Comparison of ENCODE assay signal across 8 mouse cellular contexts in genomic region chr11:101155151-101155550, GRCm38 (mm10). TPM values are rescaled to one million over a fixed set of nuclear protein-coding genes. Genes with fewer than 3 reads are reported as not detected.
DNase-seq lines count a peak whose midpoint lies in the region; ATAC-seq and TF ChIP-seq lines count a peak whose summit lies in the region.

No protein-coding gene starts in this region.

- no peak overlapping the region for H3K4me3 ChIP-seq in cerebellum, adult 2 months (replicated peaks; ENCODE audit: insufficient read depth, low read depth, low read length)
- H3K4me3 ChIP-seq in kidney, embryonic 14.5 days (ENCODE audit: low read length): no peak overlapping the region
- H3K4me3 ChIP-seq in forebrain, embryonic 15.5 days: no peak overlapping the region
- peak overlapping the region; percentile 54; the same call in 1 of the 2 replicates for H3K4me3 ChIP-seq in midbrain, embryonic 16.5 days (ENCODE audit: low read depth, low read length)
- no peak overlapping the region for H3K4me3 ChIP-seq in liver, embryonic 11.5 days (ENCODE audit: low read depth, low read length)
- H3K4me3 ChIP-seq in liver, postnatal 0 days (ENCODE audit: low read depth, low read length): no peak overlapping the region

- H3K27me3 ChIP-seq in cerebellum, adult 2 months (ENCODE audit: control insufficient read depth, insufficient read depth, low read length): no peaks in the 10 kb centered on the region
- H3K27me3 ChIP-seq in kidney, embryonic 14.5 days (ENCODE audit: control insufficient read depth, insufficient read depth, low read length): no peaks in the 10 kb centered on the region
- peaks cover 7% of the 10 kb centered on the region; the same call in 1 of the 2 replicates for H3K27me3 ChIP-seq in forebrain, embryonic 15.5 days
- H3K27me3 ChIP-seq in midbrain, embryonic 16.5 days (ENCODE audit: control insufficient read depth, insufficient read depth, low read depth, low read length): no peaks in the 10 kb centered on the region; the same call in 1 of the 2 replicates
- H3K27me3 ChIP-seq in liver, embryonic 11.5 days (replicated peaks; ENCODE audit: control insufficient read depth, insufficient read depth, low read length): peaks cover 41% of the 10 kb centered on the region
- H3K27me3 ChIP-seq in liver, postnatal 0 days (ENCODE audit: insufficient read depth, low read length): peaks cover 13% of the 10 kb centered on the region

- no peaks in the 10 kb centered on the region for H3K9me3 ChIP-seq in kidney, embryonic 14.5 days (ENCODE audit: control insufficient read depth, low read length)
- no peaks in the 10 kb centered on the region for H3K9me3 ChIP-seq in forebrain, embryonic 15.5 days
- H3K9me3 ChIP-seq in midbrain, embryonic 16.5 days (replicated peaks; ENCODE audit: control insufficient read depth, low read length, poor library complexity, severe bottlenecking): no peaks in the 10 kb centered on the region
- H3K9me3 ChIP-seq in liver, embryonic 11.5 days (ENCODE audit: control insufficient read depth, low read length): no peaks in the 10 kb centered on the region
- H3K9me3 ChIP-seq in liver, postnatal 0 days (ENCODE audit: low read length): no peaks in the 10 kb centered on the region

- WGBS in cerebellum, adult 2 months: 57% methylated on average over 6 of the region's 6 CpGs
- 67% methylated on average over 6 of the region's 6 CpGs for WGBS in kidney, embryonic 14.5 days
- 78% methylated on average over 6 of the region's 6 CpGs for WGBS in forebrain, embryonic 15.5 days
- WGBS in midbrain, embryonic 16.5 days: 70% methylated on average over 6 of the region's 6 CpGs
- WGBS in liver, embryonic 11.5 days: 60% methylated on average over 6 of the region's 6 CpGs
- 67% methylated on average over 6 of the region's 6 CpGs for WGBS in liver, postnatal 0 days (ENCODE audit: insufficient replicate concordance)

- no peaks in the 10 kb centered on the region for H3K36me3 ChIP-seq in kidney, embryonic 14.5 days (ENCODE audit: control insufficient read depth, insufficient read depth, low read length)
- H3K36me3 ChIP-seq in forebrain, embryonic 15.5 days: no peaks in the 10 kb centered on the region
- H3K36me3 ChIP-seq in midbrain, embryonic 16.5 days (ENCODE audit: control insufficient read depth, insufficient read depth, low read length): peaks cover 3% of the 10 kb centered on the region
- H3K36me3 ChIP-seq in liver, embryonic 11.5 days (ENCODE audit: control insufficient read depth, insufficient read depth, low read length): no peaks in the 10 kb centered on the region
- H3K36me3 ChIP-seq in liver, postnatal 0 days (replicated peaks; ENCODE audit: insufficient read depth, low read length): no peaks in the 10 kb centered on the region

- H3K4me2 ChIP-seq in kidney, embryonic 14.5 days (replicated peaks; ENCODE audit: low read depth, low read length): peak overlapping the region; percentile 81; the same call in 1 of the 2 replicates
- H3K4me2 ChIP-seq in forebrain, embryonic 15.5 days (replicated peaks): no peak overlapping the region
- peak overlapping the region; percentile 81 for H3K4me2 ChIP-seq in midbrain, embryonic 16.5 days (ENCODE audit: low read length)
- no peak overlapping the region; the same call in 1 of the 2 replicates for H3K4me2 ChIP-seq in liver, embryonic 11.5 days
- no peak overlapping the region for H3K4me2 ChIP-seq in liver, postnatal 0 days (ENCODE audit: low read depth, low read length)

- TF ChIP-seq POLR2A in cerebellum, adult 2 months (IDR thresholded peaks at IDR 0.05; ENCODE audit: borderline replicate concordance, insufficient read depth, low read length): no peak

- DNase-seq in cerebellum, adult 2 months: no peak
- no peak for DNase-seq in cerebellum, postnatal 36 days
- DNase-seq in kidney, postnatal 4 days: no peak
- DNase-seq in liver, embryonic 11.5 days (ENCODE audit: low spot score): no peak
- DNase-seq in liver, postnatal 0 days: no peak

- no peak for ATAC-seq in kidney, embryonic 14.5 days (ENCODE audit: low FRiP score, low TSS enrichment)
- ATAC-seq in forebrain, embryonic 15.5 days (replicated peaks): no peak
- 0 out of 2 replicates have a peak, but pooled peaks have one; percentile 11 for ATAC-seq in midbrain, embryonic 16.5 days
- ATAC-seq in liver, embryonic 11.5 days (replicated peaks; ENCODE audit: low FRiP score): no peak
- no peak for ATAC-seq in liver, postnatal 0 days

- no peaks in the 10 kb centered on the region; the same call in 1 of the 2 replicates for H3K4me1 ChIP-seq in cerebellum, adult 2 months (ENCODE audit: control insufficient read depth, insufficient read depth, low read length)
- peaks cover 12% of the 10 kb centered on the region; the same call in 1 of the 2 replicates for H3K4me1 ChIP-seq in kidney, embryonic 14.5 days (ENCODE audit: control insufficient read depth, insufficient read depth, low read length)
- peaks cover 12% of the 10 kb centered on the region for H3K4me1 ChIP-seq in forebrain, embryonic 15.5 days
- H3K4me1 ChIP-seq in midbrain, embryonic 16.5 days (ENCODE audit: control insufficient read depth, insufficient read depth, low read length): peaks cover 15% of the 10 kb centered on the region
- no peaks in the 10 kb centered on the region for H3K4me1 ChIP-seq in liver, embryonic 11.5 days (replicated peaks; ENCODE audit: control insufficient read depth, insufficient read depth, low read length)
- H3K4me1 ChIP-seq in liver, postnatal 0 days (ENCODE audit: insufficient read depth): peaks cover 3% of the 10 kb centered on the region; the same call in 1 of the 2 replicates

- no peak overlapping the region for H3K9ac ChIP-seq in kidney, embryonic 14.5 days (ENCODE audit: low read depth, low read length)
- H3K9ac ChIP-seq in forebrain, embryonic 15.5 days (replicated peaks): no peak overlapping the region
- peak overlapping the region; percentile 86; the same call in 1 of the 2 replicates for H3K9ac ChIP-seq in midbrain, embryonic 16.5 days (ENCODE audit: low read depth, low read length)
- no peak overlapping the region for H3K9ac ChIP-seq in liver, embryonic 11.5 days (ENCODE audit: low read depth, low read length)
- no peak overlapping the region for H3K9ac ChIP-seq in liver, postnatal 0 days (replicated peaks)

- TF ChIP-seq CTCF in cerebellum, adult 2 months (IDR thresholded peaks at IDR 0.05; ENCODE audit: borderline replicate concordance, insufficient read depth, low read depth, low read length): no peak
- TF ChIP-seq CTCF in liver, postnatal 0 days (IDR thresholded peaks at IDR 0.05; ENCODE audit: low read depth): no peak

- H3K27ac ChIP-seq in cerebellum, adult 2 months (ENCODE audit: insufficient read depth, low read length): peak overlapping the region; percentile 6; the same call in 1 of the 2 replicates
- no peak overlapping the region for H3K27ac ChIP-seq in kidney, embryonic 14.5 days (ENCODE audit: low read depth, low read length)
- peak overlapping the region; percentile 86; the same call in 1 of the 2 replicates for H3K27ac ChIP-seq in forebrain, embryonic 15.5 days (replicated peaks)
- H3K27ac ChIP-seq in midbrain, embryonic 16.5 days (ENCODE audit: low read length): peak overlapping the region; percentile 95
- no peak overlapping the region for H3K27ac ChIP-seq in liver, embryonic 11.5 days (ENCODE audit: low read depth, low read length)
- H3K27ac ChIP-seq in liver, postnatal 0 days (ENCODE audit: low read depth): no peak overlapping the region

- TF ChIP-seq EP300 in liver, postnatal 0 days (IDR thresholded peaks at IDR 0.05; ENCODE audit: low read depth): no peak

RNA-seq across cellular contexts. Expression of gene Tubg2, which starts 0.6 kb away (rescaled TPM):
- polyA plus RNA-seq in cerebellum, adult 2 months (2012; rRNA removed): 44.3 and 47.8 TPM in 2 replicates
- polyA plus RNA-seq in kidney, embryonic 14.5 days (2014; fragmentation: Nextera tagmentation; extraction: Ambion mirVana): 3.7 and 4.5 TPM in 2 replicates
- 31.2 and 32.8 TPM in 2 replicates for polyA plus RNA-seq in forebrain, embryonic 15.5 days (2015; fragmentation: Nextera tagmentation; extraction: Ambion mirVana)
- polyA plus RNA-seq in midbrain, embryonic 16.5 days (2015; fragmentation: Nextera tagmentation; extraction: Ambion mirVana): 62.9 and 71.4 TPM in 2 replicates
- 1.3 and 1.8 TPM in 2 replicates for polyA plus RNA-seq in liver, embryonic 11.5 days (2014; fragmentation: Nextera tagmentation; extraction: Ambion mirVana)
- 0.12 and 0.22 TPM in 2 replicates for polyA plus RNA-seq in liver, postnatal 0 days (2015; fragmentation: Nextera tagmentation; extraction: Ambion mirVana)

RNA-seq across cellular contexts. Expression of gene Cntnap1, which starts 15.2 kb away (rescaled TPM):
- 151 and 169 TPM in 2 replicates for polyA plus RNA-seq in cerebellum, adult 2 months (2012; rRNA removed)
- 1.7 and 2.1 TPM in 2 replicates for polyA plus RNA-seq in kidney, embryonic 14.5 days (2014; fragmentation: Nextera tagmentation; extraction: Ambion mirVana)
- polyA plus RNA-seq in forebrain, embryonic 15.5 days (2015; fragmentation: Nextera tagmentation; extraction: Ambion mirVana): 0.77 and 0.98 TPM in 2 replicates
- polyA plus RNA-seq in midbrain, embryonic 16.5 days (2015; fragmentation: Nextera tagmentation; extraction: Ambion mirVana): 4.2 and 4.7 TPM in 2 replicates
- 0.34 and 0.40 TPM in 2 replicates for polyA plus RNA-seq in liver, embryonic 11.5 days (2014; fragmentation: Nextera tagmentation; extraction: Ambion mirVana)
- 1.4 and 1.5 TPM in 2 replicates for polyA plus RNA-seq in liver, postnatal 0 days (2015; fragmentation: Nextera tagmentation; extraction: Ambion mirVana)

RNA-seq across cellular contexts. Expression of gene Plekhh3, which starts 16.0 kb away (rescaled TPM):
- 67.6 and 71.0 TPM in 2 replicates for polyA plus RNA-seq in cerebellum, adult 2 months (2012; rRNA removed)
- polyA plus RNA-seq in kidney, embryonic 14.5 days (2014; fragmentation: Nextera tagmentation; extraction: Ambion mirVana): 17.0 and 17.9 TPM in 2 replicates
- 5.8 and 6.5 TPM in 2 replicates for polyA plus RNA-seq in forebrain, embryonic 15.5 days (2015; fragmentation: Nextera tagmentation; extraction: Ambion mirVana)
- polyA plus RNA-seq in midbrain, embryonic 16.5 days (2015; fragmentation: Nextera tagmentation; extraction: Ambion mirVana): 6.5 and 7.6 TPM in 2 replicates
- 3.4 and 3.8 TPM in 2 replicates for polyA plus RNA-seq in liver, embryonic 11.5 days (2014; fragmentation: Nextera tagmentation; extraction: Ambion mirVana)
- polyA plus RNA-seq in liver, postnatal 0 days (2015; fragmentation: Nextera tagmentation; extraction: Ambion mirVana): 1.6 and 3.4 TPM in 2 replicates

RNA-seq across cellular contexts. Expression of gene Ccr10, which starts 20.1 kb away (rescaled TPM):
- polyA plus RNA-seq in cerebellum, adult 2 months (2012; rRNA removed): 0.82 and 1.0 TPM in 2 replicates
- 0.24 and 0.51 TPM in 2 replicates for polyA plus RNA-seq in kidney, embryonic 14.5 days (2014; fragmentation: Nextera tagmentation; extraction: Ambion mirVana)
- 0.14 and 0.19 TPM in 2 replicates for polyA plus RNA-seq in forebrain, embryonic 15.5 days (2015; fragmentation: Nextera tagmentation; extraction: Ambion mirVana)
- polyA plus RNA-seq in midbrain, embryonic 16.5 days (2015; fragmentation: Nextera tagmentation; extraction: Ambion mirVana): 0.47 and 0.62 TPM in 2 replicates
- polyA plus RNA-seq in liver, embryonic 11.5 days (2014; fragmentation: Nextera tagmentation; extraction: Ambion mirVana): 0.10 TPM in 1 of 2 replicates, not detected in the other
- 0.09 TPM in 2 replicates for polyA plus RNA-seq in liver, postnatal 0 days (2015; fragmentation: Nextera tagmentation; extraction: Ambion mirVana)

RNA-seq across cellular contexts. Expression of gene Tubg1, which starts 35.4 kb away (rescaled TPM):
- polyA plus RNA-seq in cerebellum, adult 2 months (2012; rRNA removed): 39.1 and 39.3 TPM in 2 replicates
- 81.9 and 95.4 TPM in 2 replicates for polyA plus RNA-seq in kidney, embryonic 14.5 days (2014; fragmentation: Nextera tagmentation; extraction: Ambion mirVana)
- 96.1 and 97.7 TPM in 2 replicates for polyA plus RNA-seq in forebrain, embryonic 15.5 days (2015; fragmentation: Nextera tagmentation; extraction: Ambion mirVana)
- 72.6 and 75.0 TPM in 2 replicates for polyA plus RNA-seq in midbrain, embryonic 16.5 days (2015; fragmentation: Nextera tagmentation; extraction: Ambion mirVana)
- 82.3 and 85.3 TPM in 2 replicates for polyA plus RNA-seq in liver, embryonic 11.5 days (2014; fragmentation: Nextera tagmentation; extraction: Ambion mirVana)
- polyA plus RNA-seq in liver, postnatal 0 days (2015; fragmentation: Nextera tagmentation; extraction: Ambion mirVana): 19.0 and 20.8 TPM in 2 replicates

Comparison
In these comparisons a context has a peak if more than half of its experiments do, and no peak if none do; other contexts are left out.
1. H3K27ac ChIP-seq: peak in cerebellum, adult 2 months (single experiment), forebrain, embryonic 15.5 days (single experiment) and midbrain, embryonic 16.5 days (single experiment); none in kidney, embryonic 14.5 days (single experiment), liver, embryonic 11.5 days (single experiment) and liver, postnatal 0 days (single experiment).
2. H3K4me2 ChIP-seq: peak in kidney, embryonic 14.5 days (single experiment) and midbrain, embryonic 16.5 days (single experiment); none in forebrain, embryonic 15.5 days (single experiment), liver, embryonic 11.5 days (single experiment) and liver, postnatal 0 days (single experiment).
3. RNA of gene Cntnap1, which starts 15.2 kb away (polyA plus RNA-seq): 151 to 169 TPM in cerebellum, adult 2 months; 4.2 to 4.7 TPM in midbrain, embryonic 16.5 days, 1.7 to 2.1 TPM in kidney, embryonic 14.5 days, 1.4 to 1.5 TPM in liver, postnatal 0 days, 0.77 to 0.98 TPM in forebrain, embryonic 15.5 days and 0.34 to 0.40 TPM in liver, embryonic 11.5 days; every median in the first group is over 10 times any median in the second.